Mouse (Mus musculus): ENCODE results near the gene Prmt9.

The Prmt9 gene

DNA sequence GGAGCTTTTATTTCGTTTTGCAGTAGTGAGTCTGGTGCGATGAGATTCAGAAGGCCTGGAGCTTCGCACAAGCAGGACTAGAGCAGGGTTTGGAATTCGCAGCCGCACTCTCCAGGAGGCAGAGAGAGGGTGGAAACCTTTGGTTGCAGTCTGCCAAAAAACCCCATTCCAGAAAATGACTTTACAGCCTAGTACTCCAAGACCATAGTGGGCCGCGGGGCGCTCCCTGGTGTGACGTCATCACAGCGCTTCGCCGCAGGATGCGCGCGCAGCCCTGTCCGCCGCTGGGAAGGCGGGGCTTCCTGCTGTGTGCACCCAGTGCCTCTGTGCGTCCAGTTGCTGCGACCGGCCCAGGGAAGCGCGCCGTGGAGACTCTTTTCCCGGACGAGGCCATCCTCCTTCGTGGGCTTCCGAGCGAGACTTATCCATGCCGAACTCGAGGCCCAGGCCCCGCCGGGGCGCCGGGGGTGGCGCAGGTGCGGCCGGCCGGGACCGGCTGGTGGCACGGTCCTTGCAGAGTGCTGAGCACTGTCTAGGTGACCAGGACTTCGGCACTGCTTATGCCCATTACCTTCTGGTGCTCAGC is at the start of gene Prmt9:
Prmt9 (plus strand) TSS at position 277 of the 586 bp plus-strand sequence.
- peak; percentile 94 for DNase-seq

DNA sequence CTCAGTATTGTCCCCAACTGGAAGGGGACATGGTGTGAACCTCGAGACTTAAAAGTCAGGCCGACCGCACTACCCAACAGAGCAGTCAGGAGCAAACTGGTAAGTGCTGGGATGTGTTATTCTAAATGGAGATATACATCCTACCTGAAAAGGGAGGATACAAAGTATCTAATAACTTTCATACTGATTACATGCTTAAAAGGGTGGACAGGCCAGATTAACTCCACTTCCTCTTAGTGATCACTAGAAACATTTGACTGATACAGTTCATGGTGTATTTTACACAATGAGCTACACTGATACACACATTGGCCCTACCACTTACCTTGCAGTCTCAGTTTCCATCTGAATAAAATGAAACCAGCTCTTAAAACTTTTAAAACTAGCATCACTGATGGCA is 48.9 kb upstream of the Prmt9 start:
- no peak for DNase-seq

- DNase-seq = no peak
These were observed 48.1 kb upstream of the Prmt9 start for GRCm38 (mm10) chr8:77501131-77501530.

- DNase-seq = no peak
These were observed 46.6 kb upstream of the Prmt9 start for GRCm38 (mm10) chr8:77502547-77502946.

- DNase-seq = no peak
These were observed 42.7 kb upstream of the Prmt9 start for GRCm38 (mm10) chr8:77506539-77506938.

- DNase-seq = no peak
These were observed 41.6 kb upstream of the Prmt9 start for GRCm38 (mm10) chr8:77507510-77508035.

DNA sequence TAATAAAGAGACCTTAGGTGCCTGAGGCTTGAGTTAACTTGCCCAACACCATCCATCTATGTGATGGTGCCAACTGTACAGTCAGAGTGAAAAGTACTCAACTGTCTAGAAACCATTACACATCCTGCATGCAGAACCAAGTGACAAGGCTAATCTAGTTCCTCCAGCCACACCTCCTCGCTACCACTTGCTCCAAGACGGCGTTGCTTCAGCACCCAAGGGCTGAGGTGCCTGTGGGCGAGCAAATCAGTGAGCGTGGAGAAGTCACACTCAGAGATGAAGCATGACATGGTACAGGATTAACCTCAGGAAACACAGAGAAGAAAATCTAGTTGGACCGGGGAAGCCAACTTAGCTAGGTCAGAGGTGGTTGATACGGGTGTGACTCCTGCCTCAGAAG is 40.2 kb upstream of the Prmt9 start:
- DNase-seq = no peak

DNA sequence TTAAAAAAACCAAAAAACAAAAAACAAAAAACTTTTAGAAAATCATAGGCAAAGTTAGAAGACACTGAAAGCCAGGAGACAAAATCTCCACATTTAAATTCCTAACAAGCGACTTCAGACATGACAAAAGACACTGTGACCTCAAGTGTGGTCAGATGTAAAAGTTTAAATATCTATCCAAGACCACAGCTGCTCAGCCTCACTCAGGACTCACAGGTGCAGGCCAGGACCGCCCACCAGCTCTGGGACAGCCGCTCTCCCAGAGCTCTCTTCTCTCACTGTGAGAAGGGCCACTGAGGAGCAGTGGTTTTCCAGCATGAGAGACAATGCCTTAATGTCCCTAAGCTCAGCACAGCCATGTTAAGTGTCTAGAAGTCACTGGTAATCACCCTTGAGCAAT is 38.8 kb upstream of the Prmt9 start:
- DNase-seq = no peak

DNA sequence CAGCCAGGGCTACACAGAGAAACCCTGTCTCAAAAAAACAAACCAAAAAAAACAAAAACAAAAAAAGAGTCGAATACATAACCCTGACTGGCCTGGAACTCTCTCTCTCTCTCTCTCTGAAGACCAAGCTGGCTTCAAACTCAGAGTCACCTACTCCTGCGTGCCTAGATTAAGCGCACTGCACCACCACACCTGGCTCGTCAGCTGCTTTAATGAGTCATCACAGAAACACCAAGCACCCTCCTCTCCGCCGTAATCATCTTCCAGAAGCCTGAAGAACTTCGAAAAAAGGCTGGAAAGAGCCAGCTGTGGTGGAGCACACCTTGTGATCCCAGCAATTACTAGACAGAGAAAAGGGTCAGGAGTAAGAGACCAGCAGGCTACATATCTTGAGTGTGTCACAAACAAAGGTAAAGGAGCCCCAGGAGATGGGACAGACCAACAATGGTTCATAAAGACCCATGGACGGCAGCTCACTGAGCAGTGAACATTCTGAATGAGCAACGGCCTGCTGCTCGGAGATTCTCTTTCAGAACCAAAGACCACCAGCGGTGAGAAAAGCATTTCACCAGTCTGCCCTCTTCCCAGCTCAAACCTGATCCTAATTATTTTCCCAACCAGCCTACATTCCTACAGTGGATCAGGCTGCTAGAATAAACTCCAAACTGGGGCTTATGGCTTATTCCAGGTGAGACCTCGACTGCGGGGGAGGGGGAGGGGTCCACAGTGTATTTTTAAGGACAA is 37.3 kb upstream of the Prmt9 start:
- DNase-seq = peak; percentile 25

DNA sequence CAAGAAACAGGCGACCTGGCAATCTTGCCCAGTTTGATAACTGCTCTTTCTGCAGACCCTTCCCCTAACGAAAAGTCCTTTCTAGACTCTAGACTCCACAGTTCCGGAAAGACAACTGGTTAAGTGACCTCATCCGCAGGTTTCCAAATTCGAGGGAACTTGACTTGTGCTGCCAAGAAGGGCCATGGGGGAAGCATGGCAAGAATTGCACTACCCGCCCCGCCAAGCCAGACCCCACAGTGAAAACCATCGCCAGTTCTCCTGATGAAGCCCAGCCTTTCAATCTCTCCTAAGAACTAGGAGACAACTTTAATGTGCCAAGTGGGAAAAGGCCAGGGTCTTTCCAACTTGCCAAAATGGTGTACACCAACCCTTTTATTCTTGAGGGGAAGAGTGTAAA is 34.0 kb upstream of the Prmt9 start:
- no peak for DNase-seq

GRCm38 (mm10) chr8:77515786-77516185 is 33.4 kb upstream of the Prmt9 start:
- no peak for DNase-seq

GRCm38 (mm10) chr8:77516845-77517244 is 32.4 kb upstream of the Prmt9 start:
- DNase-seq = no peak

GRCm38 (mm10) chr8:77517301-77518200 is 31.6 kb upstream of the Prmt9 start, which contains the start of gene Arhgap10:
Gene Arhgap10, minus strand, starts transcription at chr8:77517953.
- DNase-seq = peak; percentile 63

- DNase-seq = peak; percentile 59
These were observed 30.7 kb upstream of the Prmt9 start for GRCm38 (mm10) chr8:77518201-77519115.

- DNase-seq = no peak
These were observed 28.6 kb upstream of the Prmt9 start for GRCm38 (mm10) chr8:77520601-77521000.

DNA sequence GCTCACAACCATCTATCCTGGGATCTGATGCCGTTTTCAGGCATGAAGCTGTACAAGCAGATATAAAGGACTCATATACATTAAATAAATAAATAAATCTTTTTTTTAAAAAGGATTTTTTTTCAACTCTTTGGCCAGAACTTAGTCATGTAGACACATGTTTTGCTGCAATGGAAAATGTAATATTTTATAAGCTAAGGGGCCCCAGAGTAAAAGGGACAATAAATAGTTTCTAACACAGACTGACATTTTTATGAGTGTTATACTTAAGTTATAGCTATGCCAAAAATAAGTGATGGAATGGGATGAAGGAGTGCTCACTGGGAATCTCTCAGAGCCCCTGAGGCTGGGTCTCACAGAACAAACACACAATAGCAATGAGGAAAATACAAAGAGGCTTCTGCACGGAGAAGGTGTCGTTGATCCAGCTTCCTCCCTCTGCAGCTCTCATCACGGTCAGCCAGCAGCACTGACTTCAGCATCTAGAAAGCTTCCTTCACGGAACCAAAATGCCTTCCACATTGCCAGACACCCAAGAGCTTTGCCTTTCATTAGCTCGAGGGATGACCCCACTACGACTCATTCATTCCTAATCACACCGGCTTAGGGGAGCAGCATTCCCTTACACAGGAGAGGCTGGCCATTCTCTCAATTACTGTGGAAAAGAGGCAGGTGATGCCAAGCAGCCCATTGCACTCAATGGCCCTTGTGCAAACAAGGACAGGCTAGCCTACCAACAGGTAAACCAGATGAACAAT is 28.0 kb upstream of the Prmt9 start:
- no peak for DNase-seq

GRCm38 (mm10) chr8:77522984-77523383 is 26.2 kb upstream of the Prmt9 start:
- no peak for DNase-seq

DNA sequence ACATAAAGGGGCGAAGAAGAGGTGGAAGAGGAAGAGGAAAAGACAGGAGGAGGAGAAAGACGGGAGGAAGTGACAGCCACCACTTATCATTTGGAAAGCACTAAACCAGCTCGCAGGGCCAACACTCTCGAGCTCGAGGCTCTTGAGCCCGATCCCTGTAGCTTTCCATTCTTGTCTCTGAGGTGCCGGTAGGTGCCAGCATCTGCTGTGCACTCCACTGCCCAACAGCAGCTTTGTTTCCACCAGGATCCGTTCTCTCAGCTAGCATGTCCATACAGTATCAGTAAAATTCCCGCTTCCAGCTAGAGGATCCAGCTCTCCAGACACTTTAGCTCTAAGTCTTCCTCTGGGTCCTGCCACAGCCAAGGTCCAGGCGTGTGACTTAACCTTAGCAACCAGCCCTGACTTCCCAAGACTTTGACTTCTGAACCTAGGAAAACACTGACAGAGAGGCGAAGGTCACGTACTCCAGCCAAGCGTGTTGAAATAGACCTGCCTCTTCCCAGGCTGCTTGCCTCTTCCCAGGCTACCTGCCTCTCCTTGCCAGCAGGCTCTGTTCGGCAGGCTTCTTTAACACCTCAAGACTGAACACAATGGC is 25.1 kb upstream of the Prmt9 start:
- DNase-seq = no peak

- DNase-seq = no peak
These were observed 24.3 kb upstream of the Prmt9 start for GRCm38 (mm10) chr8:77524906-77525305.

DNA sequence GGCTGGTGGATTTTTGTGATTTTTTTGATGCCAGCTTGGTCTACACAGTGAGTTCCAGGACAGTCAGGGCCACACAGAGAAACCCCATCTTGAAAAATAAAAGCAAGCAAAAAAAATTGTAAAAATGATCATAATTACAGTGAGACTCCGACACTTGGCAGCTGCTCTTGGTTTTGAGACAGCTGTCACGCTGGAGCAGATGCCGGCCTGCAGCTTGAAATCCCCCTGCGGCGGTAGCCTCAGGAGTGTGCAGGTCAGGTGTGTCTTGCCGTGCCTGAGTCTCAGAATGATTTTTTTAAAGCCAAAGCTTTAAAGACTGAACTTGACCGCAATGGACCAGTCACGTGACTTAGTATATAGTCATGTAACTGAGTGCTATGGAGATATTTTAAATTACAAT is 23.1 kb upstream of the Prmt9 start:
- no peak for DNase-seq
